Mouse (Mus musculus) left cerebral cortex, postnatal 36 days (tissue): ENCODE data around the gene Col4a6. TPM values are rescaled to one million over a fixed set of nuclear protein-coding genes. Genes with fewer than 3 reads are reported as not detected.

Source experiments
- DNase-seq, 2 experiments: peaks; one replicate each; pipeline ENCODE4 v3.0.0; 2021 to 2022; ENCODE audit warnings: low spot score in 2 of 2, mixed read lengths in 1 of 2
- intact Hi-C: fragments of 180-260 bp; cut with DNase I; formaldehyde crosslinking; loops from one replicate; pipeline ENCODE4 v1.15.1; 2025
- total RNA-seq, 2 experiments: library from RNA; stranded (reverse); gene quantifications; 2 replicates each; pipeline ENCODE4 v1.2.3; 2021

Col4a6 gene
- total RNA-seq, 2 experiments from 2014 or later = 0.96 to 1.5 TPM

DNA sequence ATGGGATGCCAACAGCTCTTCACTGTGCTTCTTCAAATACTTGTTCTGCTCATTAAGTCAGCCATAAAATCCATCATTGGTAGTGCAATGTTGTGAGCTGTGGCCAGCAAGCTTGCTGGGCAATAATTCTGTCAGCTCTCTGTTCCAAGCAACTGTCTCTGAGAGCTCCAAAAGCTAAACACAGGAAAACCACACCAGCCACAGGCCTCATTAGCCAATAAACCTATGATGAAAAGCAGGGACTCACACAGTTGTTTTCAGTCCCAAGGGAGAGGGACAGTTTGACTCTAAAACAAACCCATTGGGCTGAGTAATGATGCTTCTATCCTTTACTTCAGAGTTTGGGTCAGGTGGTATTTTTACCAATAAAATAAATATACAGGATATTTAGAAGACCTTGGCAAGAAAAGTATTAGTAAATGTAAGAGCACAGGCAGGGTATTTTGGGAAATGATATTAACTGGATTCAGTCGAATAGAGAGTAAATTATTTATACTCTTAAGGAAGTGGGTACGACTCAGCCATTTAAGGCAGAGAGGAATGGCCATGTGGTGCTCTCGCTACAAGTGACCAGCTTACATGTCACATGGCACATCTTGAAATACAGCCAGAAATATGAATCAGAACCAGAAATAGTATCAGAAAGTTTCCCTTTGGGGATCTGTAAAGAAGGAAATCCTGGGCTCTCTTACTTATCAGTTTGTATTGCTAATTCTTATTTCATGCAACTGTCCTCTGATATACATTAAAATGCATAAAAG lies 181.0 kb downstream of the Col4a6 start:
- intact Hi-C loops = no loop called here
- no peak for DNase-seq

GRCm38 (mm10) chrX:141276397-141276796 lies 197.5 kb downstream of the Col4a6 start:
- intact Hi-C loops = no loop called here
- DNase-seq = no peak

DNA sequence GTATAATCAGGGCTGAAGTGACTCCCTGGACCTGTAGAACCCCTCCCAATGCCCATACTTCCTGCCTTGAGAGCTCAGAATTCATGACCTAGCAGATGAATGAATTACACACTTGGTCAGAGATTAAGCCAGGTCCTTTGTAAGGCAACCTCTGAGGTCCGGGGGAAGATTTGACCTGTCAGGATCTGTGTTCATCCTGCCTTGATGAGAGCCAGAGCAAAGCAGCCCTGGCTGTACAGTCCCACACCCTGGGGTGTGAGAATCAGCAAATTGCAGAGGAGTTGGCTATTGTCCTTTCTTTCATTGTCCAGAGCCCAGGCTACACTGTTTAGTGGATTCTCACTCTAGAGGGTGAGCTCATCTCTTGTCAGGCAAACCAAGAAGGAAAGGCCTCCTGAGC lies 207.9 kb downstream of the Col4a6 start:
- DNase-seq = no peak
- intact Hi-C loops = no loop called here

DNA sequence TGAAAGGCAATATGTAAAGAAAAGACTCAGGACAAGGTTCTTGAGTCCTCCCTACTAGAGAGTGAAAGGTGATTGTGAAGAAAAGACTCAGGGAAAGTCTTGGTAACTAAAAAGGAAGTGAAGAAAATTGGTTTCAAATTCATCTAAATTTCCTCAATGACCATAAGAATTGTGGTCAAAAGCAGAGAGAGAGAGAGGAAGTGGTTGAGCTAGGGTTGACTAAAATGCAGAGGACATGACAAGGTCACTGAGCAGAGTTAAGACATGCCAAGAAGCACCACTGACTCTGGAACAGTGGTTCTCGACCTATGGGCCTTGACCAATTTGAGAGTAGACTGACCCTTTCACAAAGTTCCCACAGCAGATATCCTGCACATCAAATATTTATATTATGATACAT lies 224.2 kb downstream of the Col4a6 start:
- no peak for DNase-seq
- intact Hi-C loops = no loop called here

DNA sequence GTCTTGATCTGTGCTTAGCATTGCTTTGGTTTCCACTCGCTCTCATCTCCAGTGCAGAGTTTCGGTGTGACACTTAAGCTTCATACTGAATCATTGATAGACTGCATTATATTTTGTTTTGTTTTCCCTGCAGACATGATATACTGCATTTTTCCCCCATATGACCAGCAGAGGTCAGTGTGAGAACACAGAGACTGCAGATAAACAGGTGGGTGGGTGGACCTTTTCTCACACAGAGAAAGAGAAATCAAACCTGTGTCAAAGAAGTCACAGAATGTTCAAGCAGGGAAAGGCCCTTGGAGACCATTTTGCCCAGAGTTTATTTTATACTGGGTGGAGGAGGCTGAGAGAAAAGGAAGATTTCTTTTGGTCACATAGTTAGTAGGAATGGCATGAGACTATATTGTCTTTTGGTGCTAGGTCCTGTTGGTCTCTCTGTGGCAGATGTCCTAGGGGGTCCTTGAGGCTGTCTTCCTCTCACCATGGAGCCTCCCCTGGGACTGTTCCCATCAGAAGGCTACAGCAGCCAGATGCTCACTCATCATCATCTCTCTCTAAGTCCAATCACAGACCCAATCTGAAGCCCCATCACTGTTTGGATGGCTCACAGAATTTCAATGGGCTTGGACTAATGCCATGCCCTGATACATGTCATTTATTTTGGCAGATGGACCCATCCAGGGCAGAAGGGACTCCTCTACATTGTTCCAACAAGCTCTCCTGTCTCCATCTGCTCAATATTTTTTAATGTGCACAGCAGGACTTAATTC lies 237.1 kb downstream of the Col4a6 start:
- no peak for DNase-seq
- intact Hi-C loops = no loop called here

- DNase-seq = no peak
- intact Hi-C loops = no loop called here
Measured at GRCm38 (mm10) chrX:141228169-141228568, 245.7 kb downstream of the Col4a6 start.

DNA sequence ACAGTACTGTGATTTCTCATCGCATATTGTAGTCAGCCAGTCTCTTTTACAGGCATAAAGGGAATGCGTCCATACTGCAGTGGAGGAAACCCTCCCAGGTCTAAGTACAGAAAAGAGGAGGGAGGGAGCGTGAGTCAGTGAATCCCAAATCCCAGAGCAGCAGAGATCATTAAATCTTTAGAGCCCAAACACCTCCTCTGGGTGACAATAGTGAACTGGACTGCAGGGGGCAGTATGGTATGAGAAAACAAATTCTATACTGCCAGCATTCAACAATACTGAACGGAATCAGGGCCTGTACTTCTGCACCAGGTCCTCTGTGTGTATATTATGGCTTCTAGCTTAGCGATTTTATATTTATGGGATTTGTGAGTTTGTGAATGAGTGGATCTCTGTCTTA lies 261.1 kb downstream of the Col4a6 start:
- peak; percentile 5 to 15 for DNase-seq
- intact Hi-C loops = loop anchor here (10.0 kb wide), 1 partner anchor 882 kb away; no protein-coding TSS in a partner anchor

DNA sequence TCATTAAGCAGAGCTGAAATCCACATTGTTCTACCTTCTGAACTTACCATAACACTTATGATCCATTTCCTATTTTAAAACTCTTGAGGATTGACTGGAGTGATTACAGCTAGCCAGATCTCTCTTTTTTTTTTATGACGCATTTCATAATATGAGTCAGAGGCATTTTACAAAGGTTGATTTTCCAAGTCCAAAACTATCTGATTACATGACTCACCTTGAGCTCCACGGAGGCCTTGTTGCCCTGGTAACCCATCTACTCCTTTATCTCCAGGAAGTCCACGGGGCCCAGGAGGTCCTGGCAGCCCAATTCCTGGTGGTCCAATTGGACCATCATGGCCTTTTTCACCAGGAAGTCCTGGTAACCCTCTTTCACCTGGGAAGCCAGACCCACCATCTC lies 274.9 kb downstream of the Col4a6 start:
- DNase-seq = no peak
- intact Hi-C loops = no loop called here

GRCm38 (mm10) chrX:141195036-141195435 lies 278.8 kb downstream of the Col4a6 start:
- intact Hi-C loops = no loop called here
- DNase-seq = no peak

DNA sequence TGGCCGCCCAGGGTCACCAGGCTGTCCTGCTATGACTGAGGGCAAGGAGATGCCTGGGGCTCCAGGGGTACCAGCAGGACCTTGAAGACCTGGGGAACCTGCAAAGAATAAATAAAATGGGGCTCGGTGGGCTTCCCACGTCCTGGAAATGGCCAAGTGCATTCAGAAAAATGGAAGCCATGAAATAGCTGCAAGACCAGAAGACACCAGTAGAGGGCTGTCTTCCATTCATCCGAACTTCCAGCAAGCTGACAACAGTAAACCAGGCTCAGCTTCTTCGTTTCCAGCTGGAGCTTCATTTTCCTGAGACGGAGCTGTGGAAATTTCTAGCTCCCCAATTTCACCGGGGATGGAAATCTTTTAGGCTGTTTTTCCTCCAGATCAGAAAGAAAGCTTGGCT lies 298.5 kb downstream of the Col4a6 start:
- intact Hi-C loops = no loop called here
- DNase-seq = no peak

DNA sequence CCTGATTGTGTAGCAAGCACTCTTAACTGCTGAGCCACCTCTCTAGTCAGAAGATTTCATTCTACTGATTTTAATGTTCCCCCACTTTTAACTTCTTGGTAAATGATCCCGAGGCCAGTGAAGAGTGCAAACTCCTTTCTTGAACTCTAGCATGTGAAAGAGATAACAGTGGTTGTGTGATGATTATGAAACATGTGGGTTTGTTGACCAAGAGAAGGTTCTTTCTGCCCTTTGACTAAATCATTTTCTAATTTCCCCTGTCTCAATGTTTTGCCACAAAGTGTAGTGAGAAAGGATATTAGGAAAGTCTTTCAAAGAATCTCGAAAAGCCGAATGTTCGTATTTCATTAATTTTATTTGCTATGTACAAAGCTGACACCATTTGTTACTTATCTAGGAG lies 308.8 kb downstream of the Col4a6 start:
- intact Hi-C loops = no loop called here

DNA sequence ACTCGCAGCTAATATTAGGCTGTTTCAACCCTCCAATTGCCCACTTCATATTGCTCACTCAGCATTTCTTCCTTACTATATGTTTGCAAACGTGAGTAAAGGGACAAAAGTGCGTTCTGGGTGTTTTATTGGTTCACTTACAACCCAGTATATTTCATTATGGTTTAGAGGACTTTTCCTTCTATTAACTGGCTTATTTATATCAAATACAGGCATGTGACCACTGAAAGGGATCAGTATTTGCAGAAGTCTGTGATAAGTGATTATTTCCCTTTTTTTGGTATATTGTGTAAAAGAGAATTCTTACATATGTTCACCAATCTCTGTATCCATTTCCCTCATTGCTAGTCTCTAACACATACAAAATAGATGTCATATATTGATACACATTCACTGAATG lies 313.5 kb downstream of the Col4a6 start:
- intact Hi-C loops = no loop called here
- DNase-seq = no peak

More for the DNA sequence above, 308.8 kb downstream of the Col4a6 start:
- no peak for DNase-seq

DNA sequence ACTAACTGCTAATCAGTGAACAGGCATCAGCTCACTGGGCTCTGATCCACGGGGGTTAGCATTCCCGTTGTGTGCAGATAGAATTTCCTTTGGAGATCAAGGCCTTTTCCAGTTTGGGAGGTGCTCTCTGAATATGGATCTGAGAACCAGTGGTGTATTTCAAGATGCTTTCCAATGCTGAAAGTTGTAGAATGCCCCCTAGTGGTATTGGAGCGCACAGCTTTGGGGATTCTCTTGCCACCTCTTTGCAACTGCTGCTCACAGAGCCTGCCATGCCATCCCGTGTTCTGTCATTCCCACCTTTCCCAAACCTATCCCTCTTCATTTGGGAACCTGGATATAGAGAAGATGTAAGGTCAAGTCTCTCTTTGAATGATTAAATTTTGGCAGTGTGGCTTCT lies 315.7 kb downstream of the Col4a6 start:
- DNase-seq = no peak
- intact Hi-C loops = no loop called here

GRCm38 (mm10) chrX:141157626-141158025 lies 316.2 kb downstream of the Col4a6 start:
- intact Hi-C loops = no loop called here
- DNase-seq = no peak

- DNase-seq = no peak
- intact Hi-C loops = no loop called here
Measured at GRCm38 (mm10) chrX:141156696-141157095, 317.2 kb downstream of the Col4a6 start.

DNA sequence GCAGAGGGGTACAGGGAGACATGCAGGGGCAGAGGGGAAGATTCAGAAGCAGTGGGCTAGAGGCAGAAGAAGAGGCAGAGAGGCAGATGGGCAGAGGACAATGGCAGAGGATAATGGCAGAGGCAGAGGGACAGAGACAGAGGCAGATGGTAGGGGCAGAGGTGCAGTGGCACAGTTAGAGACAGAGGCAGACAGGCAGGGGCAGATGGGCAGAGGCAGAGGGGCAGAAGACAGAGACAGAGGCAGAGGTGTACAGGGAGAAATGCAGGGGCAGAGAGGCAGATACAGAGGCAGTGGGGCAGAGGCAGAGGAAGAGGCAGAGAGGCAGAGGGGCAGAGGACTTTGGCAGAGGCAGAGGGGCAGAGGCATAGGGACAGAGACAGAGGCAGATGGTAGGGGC lies 322.7 kb downstream of the Col4a6 start:
- no peak for DNase-seq
- intact Hi-C loops = no loop called here

DNA sequence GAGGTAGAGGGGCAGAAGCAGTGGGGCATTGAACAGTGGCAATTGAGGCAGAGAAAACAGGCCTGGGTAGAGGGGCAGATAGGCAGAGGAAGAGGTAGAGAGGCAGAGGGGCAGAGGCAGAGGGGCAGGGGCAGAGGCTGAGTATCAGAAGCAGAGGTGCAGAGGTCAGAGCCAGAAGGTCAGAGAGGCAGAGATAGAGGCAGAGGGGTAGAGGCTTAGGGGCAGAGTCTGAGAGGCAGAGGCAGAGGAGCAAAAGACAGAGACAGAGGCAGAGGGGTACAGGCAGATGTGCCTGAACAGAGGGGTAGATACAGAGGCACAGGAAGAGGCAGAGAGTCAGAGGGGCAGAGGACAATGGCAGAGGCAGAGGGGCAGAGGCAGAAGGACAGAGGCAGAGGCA lies 323.6 kb downstream of the Col4a6 start:
- intact Hi-C loops = no loop called here
- DNase-seq = no peak

DNA sequence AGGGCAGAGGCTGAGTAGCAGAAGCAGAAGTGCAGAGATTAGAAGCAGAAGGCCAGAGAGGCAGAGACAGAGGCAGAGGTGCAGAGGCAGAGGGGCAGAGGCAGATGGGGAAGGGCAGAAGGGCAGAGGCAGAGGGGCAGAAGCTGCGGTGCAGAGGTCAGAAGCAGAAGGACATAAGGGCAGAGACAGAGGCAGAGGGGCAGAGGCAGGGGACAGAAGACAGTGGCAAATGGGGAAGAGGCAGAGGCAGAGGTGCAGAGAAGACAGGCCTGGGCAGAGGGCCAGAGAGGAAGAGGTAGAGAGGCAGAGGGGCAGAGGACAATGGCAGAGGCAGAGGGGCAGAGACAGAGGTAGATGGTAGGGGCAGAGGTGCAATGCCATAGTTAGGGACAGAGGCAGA lies 324.2 kb downstream of the Col4a6 start:
- no peak for DNase-seq
- intact Hi-C loops = no loop called here
